Mouse (Mus musculus) midbrain, embryonic 14.5 days (tissue): ENCODE data around the gene Megf8. TPM values are rescaled to one million over a fixed set of nuclear protein-coding genes. Genes with fewer than 3 reads are reported as not detected.
A peak's percentile ranks its signal among the peaks of the same experiment; 100 is the strongest.

Experiments used
- ATAC-seq: fragments of 200-750 bp; cut with Nextera tagmentation; 2 replicates; pipeline ENCODE4 v1.8.0; 2017; ENCODE audit warnings: moderate number of reproducible peaks, moderate library complexity; ENCODE audit not compliant: low FRiP score, low TSS enrichment
- DNase-seq: peaks from one replicate; pipeline ENCODE4 v3.0.0-alpha.2; 2015
- H3K27ac ChIP-seq: fragments of 300-500 bp; sonication (generic); replicated peaks from 2 replicates; pipeline ENCODE4 v1.5.1; 2014; ENCODE audit warnings: mild to moderate bottlenecking, low read depth, low read length, moderate library complexity
- H3K27me3 ChIP-seq: fragments of 300-500 bp; sonication (generic); 2 replicates; pipeline ENCODE4 v1.6.1; 2014; ENCODE audit warnings: low read length, control low read depth, mixed read lengths; ENCODE audit not compliant: control insufficient read depth, insufficient read depth
- H3K36me3 ChIP-seq: fragments of 300-500 bp; sonication (generic); 2 replicates; pipeline ENCODE4 v1.6.1; 2014; ENCODE audit warnings: low read length, control low read depth; ENCODE audit not compliant: control insufficient read depth, insufficient read depth
- H3K4me1 ChIP-seq: fragments of 300-500 bp; sonication (generic); 2 replicates; pipeline ENCODE4 v1.6.1; 2014; ENCODE audit warnings: mild to moderate bottlenecking, antibody characterized with exemption, low read length, control low read depth; ENCODE audit not compliant: control insufficient read depth, insufficient read depth
- H3K4me2 ChIP-seq: fragments of 300-500 bp; sonication (generic); 2 replicates; pipeline ENCODE4 v1.6.1; 2014; ENCODE audit warnings: mild to moderate bottlenecking, low read length, moderate library complexity
- H3K4me3 ChIP-seq: fragments of 300-500 bp; sonication (generic); replicated peaks from 2 replicates; pipeline ENCODE4 v1.5.1; 2014; ENCODE audit warnings: low read depth, low read length
- H3K9ac ChIP-seq: fragments of 300-500 bp; sonication (generic); replicated peaks from 2 replicates; pipeline ENCODE4 v1.6.1; 2014; ENCODE audit warnings: mild to moderate bottlenecking, low read length, moderate library complexity
- H3K9me3 ChIP-seq: fragments of 300-500 bp; sonication (generic); 2 replicates; pipeline ENCODE4 v1.6.1; 2016; ENCODE audit warnings: low read length, control low read depth, mixed read lengths; ENCODE audit not compliant: control insufficient read depth
- WGBS: fragments of 180-500 bp; shearing (Covaris S2); extraction: QIAGEN DNeasy Blood & Tissue Kit; methylation state at CpG from one replicate; pipeline ENCODE4 v1.1.7; 2014; 5-methylcytosine and 5-hydroxymethylcytosine counted together
- polyA plus RNA-seq: library from polyadenylated mRNA; unstranded; fragments of >200 nt; fragmentation: Nextera tagmentation; extraction: Ambion mirVana; gene quantifications from 2 replicates; pipeline ENCODE4 v1.2.1, GENCODE M21; 2014

Megf8 gene
- polyA plus RNA-seq, 1 experiment from 2014 or later = 21.6 TPM

GRCm38 (mm10) chr7:25385259-25385658 is 68.3 kb downstream of the Megf8 start:
- WGBS = 93% methylated on average over 12 of the region's 12 CpGs
- no peak overlapping the region for H3K9ac ChIP-seq

GRCm38 (mm10) chr7:25385850-25386555 is 69.0 kb downstream of the Megf8 start:
- Histone ChIP-seq H3K4me2 (no peak overlapping the region), H3K9me3 (no peaks in the 10 kb centered on the region), H3K4me1 (peaks cover 9% of the 10 kb centered on the region; the same call in 1 of the 2 replicates), H3K36me3 (peaks cover 57% of the 10 kb centered on the region), H3K27ac (no peak overlapping the region), H3K27me3 (no peaks in the 10 kb centered on the region), H3K9ac (no peak overlapping the region), H3K4me3 (no peak overlapping the region)
- ATAC-seq (no peak), DNase-seq (peak; percentile 35)
- WGBS = 87% methylated on average over 12 of the region's 12 CpGs

More at GRCm38 (mm10) chr7:25385259-25385658, 68.3 kb downstream of the Megf8 start:
- peaks cover 8% of the 10 kb centered on the region; the same call in 1 of the 2 replicates for H3K4me1 ChIP-seq
- no peaks in the 10 kb centered on the region for H3K27me3 ChIP-seq
- peaks cover 57% of the 10 kb centered on the region for H3K36me3 ChIP-seq
- DNase-seq (no peak), ATAC-seq (no peak)
- no peak overlapping the region for H3K4me2 ChIP-seq
- H3K9me3 ChIP-seq = no peaks in the 10 kb centered on the region
- no peak overlapping the region for H3K27ac ChIP-seq
- no peak overlapping the region for H3K4me3 ChIP-seq

GRCm38 (mm10) chr7:25387811-25388440 is 71.0 kb downstream of the Megf8 start:
- Histone ChIP-seq H3K9me3 (no peaks in the 10 kb centered on the region), H3K27me3 (no peaks in the 10 kb centered on the region), H3K4me3 (no peak overlapping the region), H3K9ac (no peak overlapping the region), H3K36me3 (peaks cover 45% of the 10 kb centered on the region), H3K4me2 (no peak overlapping the region), H3K27ac (no peak overlapping the region), H3K4me1 (peaks cover 11% of the 10 kb centered on the region; the same call in 1 of the 2 replicates)
- ATAC-seq (no peak), DNase-seq (no peak)
- 95% methylated on average over 18 of the region's 18 CpGs for WGBS

GRCm38 (mm10) chr7:25388916-25389315 is 72.0 kb downstream of the Megf8 start:
- Histone ChIP-seq H3K36me3 (peaks cover 39% of the 10 kb centered on the region), H3K4me1 (peaks cover 19% of the 10 kb centered on the region; the same call in 1 of the 2 replicates), H3K9ac (no peak overlapping the region), H3K27me3 (no peaks in the 10 kb centered on the region), H3K9me3 (no peaks in the 10 kb centered on the region), H3K4me2 (no peak overlapping the region), H3K27ac (no peak overlapping the region), H3K4me3 (no peak overlapping the region)
- 90% methylated on average over 7 of the region's 7 CpGs for WGBS
- ATAC-seq = no peak
- no peak for DNase-seq

- Histone ChIP-seq H3K9ac (no peak overlapping the region), H3K27ac (no peak overlapping the region), H3K4me2 (no peak overlapping the region), H3K36me3 (peaks cover 26% of the 10 kb centered on the region), H3K4me1 (peaks cover 30% of the 10 kb centered on the region), H3K27me3 (no peaks in the 10 kb centered on the region), H3K9me3 (no peaks in the 10 kb centered on the region), H3K4me3 (no peak overlapping the region)
- 38% methylated on average over 8 of the region's 8 CpGs for WGBS
- no peak for DNase-seq
- no peak for ATAC-seq
Measured at GRCm38 (mm10) chr7:25390054-25390770, 73.2 kb downstream of the Megf8 start.

GRCm38 (mm10) chr7:25390986-25391385 is 74.0 kb downstream of the Megf8 start:
- H3K4me1 ChIP-seq = peaks cover 30% of the 10 kb centered on the region
- ATAC-seq (no peak), DNase-seq (no peak)
- no peak overlapping the region for H3K4me2 ChIP-seq
- no peak overlapping the region for H3K27ac ChIP-seq
- H3K9ac ChIP-seq = no peak overlapping the region; the same call in 1 of the 2 replicates
- H3K9me3 ChIP-seq = no peaks in the 10 kb centered on the region
- WGBS = 58% methylated on average over 2 of the region's 2 CpGs
- H3K4me3 ChIP-seq = no peak overlapping the region
- H3K27me3 ChIP-seq = no peaks in the 10 kb centered on the region
- peaks cover 20% of the 10 kb centered on the region for H3K36me3 ChIP-seq

- Histone ChIP-seq H3K36me3 (peaks cover 16% of the 10 kb centered on the region), H3K4me1 (peaks cover 30% of the 10 kb centered on the region), H3K4me2 (no peak overlapping the region), H3K27ac (no peak overlapping the region), H3K27me3 (no peaks in the 10 kb centered on the region), H3K9me3 (no peaks in the 10 kb centered on the region), H3K9ac (no peak overlapping the region), H3K4me3 (no peak overlapping the region)
- WGBS = 62% methylated on average over 2 of the region's 2 CpGs
- no peak for DNase-seq
- ATAC-seq = no peak
Measured at GRCm38 (mm10) chr7:25391856-25392453, 75.0 kb downstream of the Megf8 start.

GRCm38 (mm10) chr7:25392851-25393250 is 75.9 kb downstream of the Megf8 start:
- H3K9ac ChIP-seq = no peak overlapping the region; the same call in 1 of the 2 replicates

More at GRCm38 (mm10) chr7:25392851-25393250, 75.9 kb downstream of the Megf8 start:
- 37% methylated on average over 7 of the region's 7 CpGs for WGBS
- ATAC-seq = no peak
- Histone ChIP-seq H3K9me3 (no peaks in the 10 kb centered on the region), H3K27ac (no peak overlapping the region), H3K36me3 (peaks cover 9% of the 10 kb centered on the region), H3K4me1 (peaks cover 30% of the 10 kb centered on the region), H3K27me3 (no peaks in the 10 kb centered on the region), H3K4me3 (no peak overlapping the region), H3K4me2 (0 out of 2 replicates have a peak overlapping the region, but pooled peaks have one; percentile 9)
- no peak for DNase-seq
